Mouse (Mus musculus) natural killer cell, adult 2 months (primary cell): ENCODE results near the gene Cry2.
"Not testable (repeated sequence)": the region's sequence is repeated elsewhere in the genome, so short reads cannot be mapped to it uniquely, and the experiment has no call there.

Source experiments
- DNase-seq, 2 experiments: peaks; one replicate each; pipeline ENCODE4 v3.0.0; 2022; ENCODE audit warnings: low spot score in 2 of 2

Gene Cry2

GRCm38 (mm10) chr2:92433578-92434374, at the start of gene Cry2:
Cry2 (minus strand) TSS chr2:92434043.
- peak; percentile 97 to 98 for DNase-seq

GRCm38 (mm10) chr2:92483505-92483904, 49.7 kb upstream of the Cry2 start:
- no peak for DNase-seq

- DNase-seq = no peak
Measured at GRCm38 (mm10) chr2:92482551-92482950, 48.7 kb upstream of the Cry2 start.

- no peak for DNase-seq
Measured at GRCm38 (mm10) chr2:92478313-92478688, 44.5 kb upstream of the Cry2 start.

GRCm38 (mm10) chr2:92477672-92478312, 43.9 kb upstream of the Cry2 start:
- DNase-seq = no peak

- DNase-seq = not testable (repeated sequence)
Measured at GRCm38 (mm10) chr2:92476580-92476979, 42.7 kb upstream of the Cry2 start.

GRCm38 (mm10) chr2:92475711-92476110, 41.9 kb upstream of the Cry2 start:
- no peak for DNase-seq

GRCm38 (mm10) chr2:92474920-92475319, 41.1 kb upstream of the Cry2 start:
- no peak for DNase-seq

- DNase-seq = no peak
Measured at GRCm38 (mm10) chr2:92471886-92472670, 38.2 kb upstream of the Cry2 start.

GRCm38 (mm10) chr2:92464690-92465089, 30.8 kb upstream of the Cry2 start:
- DNase-seq = peak; percentile 22 to 42

GRCm38 (mm10) chr2:92461215-92461614, 27.4 kb upstream of the Cry2 start:
- DNase-seq = no peak

- DNase-seq = peak; percentile 43 to 55
Measured at GRCm38 (mm10) chr2:92459921-92460707, 26.3 kb upstream of the Cry2 start, which contains the start of gene Slc35c1. Slc35c1 (minus strand) TSS chr2:92460538.

- peak; percentile 64 to 72 for DNase-seq
Measured at GRCm38 (mm10) chr2:92459141-92459920, 25.5 kb upstream of the Cry2 start.

GRCm38 (mm10) chr2:92458481-92458880, 24.6 kb upstream of the Cry2 start:
- no peak for DNase-seq

GRCm38 (mm10) chr2:92456970-92457530, 23.2 kb upstream of the Cry2 start:
- no peak for DNase-seq

GRCm38 (mm10) chr2:92455704-92456103, 21.9 kb upstream of the Cry2 start:
- no peak for DNase-seq

- DNase-seq = no peak
Measured at GRCm38 (mm10) chr2:92454166-92454565, 20.3 kb upstream of the Cry2 start.

GRCm38 (mm10) chr2:92451126-92451525, 17.3 kb upstream of the Cry2 start:
- DNase-seq = no peak

- DNase-seq = no peak
Measured at GRCm38 (mm10) chr2:92447121-92447740, 13.4 kb upstream of the Cry2 start.

GRCm38 (mm10) chr2:92446656-92447055, 12.8 kb upstream of the Cry2 start:
- DNase-seq = no peak
